Mouse (Mus musculus) intestine, postnatal 0 days (tissue): ENCODE measurements around the gene Cep83. TPM values are rescaled to one million over a fixed set of nuclear protein-coding genes. Genes with fewer than 3 reads are reported as not detected.

Experiments used
- ATAC-seq: fragments of 200-750 bp; cut with Nextera tagmentation; 2 replicates; pipeline ENCODE4 v1.8.0; 2017; ENCODE audit warnings: mild to moderate bottlenecking, moderate TSS enrichment, moderate library complexity
- H3K27ac ChIP-seq: fragments of 300-500 bp; sonication (generic); 2 replicates; pipeline ENCODE4 v1.5.1; 2014; ENCODE audit warnings: mild to moderate bottlenecking, low read depth, low read length, moderate library complexity
- H3K27me3 ChIP-seq: fragments of 300-500 bp; sonication (generic); replicated peaks from 2 replicates; pipeline ENCODE4 v1.6.1; 2014; ENCODE audit warnings: low read length, mixed read lengths; ENCODE audit not compliant: control insufficient read depth, insufficient read depth
- H3K36me3 ChIP-seq: fragments of 300-500 bp; sonication (generic); 2 replicates; pipeline ENCODE4 v1.6.1; 2014; ENCODE audit warnings: mild to moderate bottlenecking, moderate library complexity; ENCODE audit not compliant: control insufficient read depth, insufficient read depth
- H3K4me1 ChIP-seq: fragments of 300-500 bp; sonication (generic); replicated peaks from 2 replicates; pipeline ENCODE4 v1.6.1; 2014; ENCODE audit warnings: antibody characterized with exemption, low read length, mixed read lengths; ENCODE audit not compliant: control insufficient read depth, insufficient read depth
- H3K4me2 ChIP-seq: fragments of 300-500 bp; sonication (generic); replicated peaks from 2 replicates; pipeline ENCODE4 v1.6.1; 2014; ENCODE audit warnings: low read depth, mild to moderate bottlenecking, moderate library complexity
- H3K4me3 ChIP-seq: fragments of 300-500 bp; sonication (generic); 2 replicates; pipeline ENCODE4 v1.5.1; 2014; ENCODE audit warnings: low read depth, low read length
- H3K9ac ChIP-seq: fragments of 300-500 bp; sonication (generic); 2 replicates; pipeline ENCODE4 v1.6.1; 2014; ENCODE audit warnings: mild to moderate bottlenecking, low read depth, low read length
- H3K9me3 ChIP-seq: fragments of 300-500 bp; sonication (generic); 2 replicates; pipeline ENCODE4 v1.6.1; 2016; ENCODE audit warnings: mixed run types; ENCODE audit not compliant: control insufficient read depth
- CTCF ChIP-seq: sonication (generic); IDR thresholded peaks from 2 replicates; pipeline ENCODE4 v1.5.1; 2016; ENCODE audit warnings: low read depth, mild to moderate bottlenecking, control low read depth, antibody characterized with exemption, moderate library complexity
- WGBS: fragments of 180-500 bp; shearing (Covaris S2); extraction: QIAGEN DNeasy Blood & Tissue Kit; methylation state at CpG from one replicate; pipeline ENCODE4 v1.1.7; 2014; 5-methylcytosine and 5-hydroxymethylcytosine counted together
- polyA plus RNA-seq: library from polyadenylated mRNA; unstranded; fragments of >200 nt; fragmentation: Nextera tagmentation; extraction: Ambion mirVana; gene quantifications from 2 replicates; pipeline ENCODE4 v1.2.1, GENCODE M21; 2015

The Cep83 gene
- polyA plus RNA-seq, 1 experiment from 2014 or later: 9.5 TPM

DNA sequence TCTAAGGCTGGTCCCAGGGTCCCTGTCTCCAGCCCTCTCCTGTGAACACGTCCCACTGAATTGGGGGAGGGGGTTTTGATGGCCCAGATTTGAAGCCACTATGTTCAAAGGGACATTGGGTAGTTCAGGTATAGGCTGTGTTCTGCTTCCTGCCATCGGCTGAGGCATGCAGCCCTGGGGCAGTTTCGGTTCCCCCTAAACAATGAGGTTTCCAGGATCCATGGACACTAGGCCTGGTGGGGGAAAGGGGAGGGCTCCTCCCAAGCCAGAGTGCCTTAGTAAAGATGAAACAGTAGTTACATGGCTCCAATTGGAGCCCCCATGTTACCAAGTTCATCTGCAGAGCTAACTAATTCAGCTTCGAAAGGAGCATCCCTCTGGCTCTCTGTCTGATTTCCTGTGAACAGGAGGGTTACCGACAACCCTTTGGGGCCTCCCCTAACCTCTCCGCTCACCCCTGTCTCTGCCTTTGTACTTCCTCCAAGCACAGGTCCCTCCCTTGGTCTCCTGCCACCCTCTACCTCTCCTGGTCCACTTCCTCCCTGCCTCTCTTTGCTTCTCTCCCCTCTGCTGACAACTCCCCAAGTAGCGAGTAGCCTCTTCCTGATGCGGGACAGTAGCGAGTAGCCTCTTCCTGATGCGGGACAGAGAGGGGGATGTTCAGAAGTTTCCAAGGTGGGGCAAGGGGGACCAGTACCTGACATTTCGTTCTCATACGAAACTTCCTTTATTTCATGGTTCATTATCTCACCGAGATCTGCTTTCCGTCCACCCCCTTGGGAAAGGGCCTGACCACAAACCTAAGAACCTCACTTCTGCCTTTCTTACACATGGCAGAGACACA is 139.7 kb downstream of the Cep83 start:
- WGBS: 88% methylated on average over 14 of the region's 14 CpGs
- TF ChIP-seq CTCF: no peak

DNA sequence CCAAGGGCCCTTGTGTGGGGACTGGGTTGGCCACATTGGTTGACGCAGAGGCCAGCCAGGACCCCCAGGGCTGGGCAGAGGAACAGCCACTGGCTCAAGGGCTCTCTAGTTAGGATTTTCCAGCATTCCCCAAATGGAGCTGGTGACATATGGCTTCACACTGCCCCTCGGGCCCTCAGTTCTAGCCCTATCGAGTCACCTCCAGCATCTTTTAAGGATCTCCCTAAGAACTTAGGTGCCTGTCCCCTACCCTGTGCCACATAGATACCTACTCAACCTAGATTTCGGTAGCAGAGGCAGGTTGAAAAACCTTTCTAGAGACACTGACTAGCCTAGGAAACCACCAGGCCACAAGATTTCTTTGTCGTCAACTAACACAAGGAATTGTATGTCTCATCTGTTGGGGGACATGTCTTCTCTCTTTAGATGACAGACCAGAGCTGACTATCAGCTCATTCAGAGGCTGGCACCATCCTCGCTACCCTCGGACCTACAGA is 140.3 kb downstream of the Cep83 start:
- no peak overlapping the region for H3K9ac ChIP-seq
- H3K4me1 ChIP-seq: no peaks in the 10 kb centered on the region
- no peaks in the 10 kb centered on the region for H3K27me3 ChIP-seq
- no peak overlapping the region for H3K4me3 ChIP-seq
- no peak overlapping the region for H3K27ac ChIP-seq
- H3K36me3 ChIP-seq: no peaks in the 10 kb centered on the region
- ATAC-seq: no peak
- no peak for TF ChIP-seq CTCF
- no peaks in the 10 kb centered on the region for H3K9me3 ChIP-seq
- no peak overlapping the region for H3K4me2 ChIP-seq
- 91% methylated on average over 7 of the region's 7 CpGs for WGBS

More for the DNA sequence above, 139.7 kb downstream of the Cep83 start:
- Histone ChIP-seq H3K36me3 (no peaks in the 10 kb centered on the region), H3K9ac (no peak overlapping the region), H3K9me3 (no peaks in the 10 kb centered on the region), H3K4me2 (no peak overlapping the region), H3K4me3 (no peak overlapping the region), H3K4me1 (no peaks in the 10 kb centered on the region), H3K27me3 (no peaks in the 10 kb centered on the region), H3K27ac (no peak overlapping the region)
- ATAC-seq: no peak

DNA sequence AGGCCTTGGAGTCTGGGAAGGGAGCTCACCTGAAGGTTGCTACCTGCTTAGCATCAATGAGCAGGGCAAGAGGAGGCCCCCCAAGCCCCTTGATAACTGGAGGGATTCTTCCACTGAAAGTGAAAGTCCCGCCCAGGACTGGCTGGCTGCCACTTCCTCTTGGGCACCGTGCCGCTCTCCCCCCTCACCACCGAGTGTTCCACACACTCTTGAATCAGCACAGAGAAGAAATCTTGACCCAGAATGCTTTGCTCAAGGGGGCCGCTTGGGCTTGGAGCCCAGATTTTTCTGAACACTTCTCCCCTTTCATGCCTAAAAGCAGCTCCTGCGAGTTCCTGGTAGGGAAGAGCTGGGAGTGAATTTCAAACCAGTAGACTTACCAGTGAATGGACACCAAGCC is 141.0 kb downstream of the Cep83 start:
- no peak overlapping the region for H3K4me3 ChIP-seq

DNA sequence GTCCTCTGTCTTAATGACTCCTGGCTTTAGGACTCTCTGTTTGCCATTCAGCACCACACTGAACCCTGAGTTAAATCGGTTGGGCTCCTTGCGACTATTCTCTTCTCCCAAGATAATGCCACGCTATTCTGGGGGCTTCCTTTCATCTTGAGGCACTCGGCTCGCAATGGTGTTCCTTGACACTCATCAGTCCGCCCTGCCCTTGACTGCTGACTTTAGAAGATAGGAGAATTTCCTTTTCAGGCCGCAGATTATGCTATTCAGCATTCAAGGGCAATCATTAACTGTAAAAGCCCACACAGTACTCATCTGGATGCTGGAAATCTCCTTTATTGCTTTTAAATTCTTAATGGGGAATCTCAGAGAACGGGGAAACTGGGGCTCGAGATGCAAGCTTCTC is 147.4 kb downstream of the Cep83 start:
- Histone ChIP-seq H3K27ac (no peak overlapping the region), H3K4me1 (no peaks in the 10 kb centered on the region), H3K9ac (no peak overlapping the region), H3K4me2 (no peak overlapping the region), H3K36me3 (no peaks in the 10 kb centered on the region), H3K9me3 (no peaks in the 10 kb centered on the region), H3K4me3 (no peak overlapping the region), H3K27me3 (no peaks in the 10 kb centered on the region)
- no peak for TF ChIP-seq CTCF
- ATAC-seq: no peak
- WGBS: 62% methylated on average over 9 of the region's 9 CpGs

More for the DNA sequence above, 141.0 kb downstream of the Cep83 start:
- Histone ChIP-seq H3K27me3 (no peaks in the 10 kb centered on the region), H3K27ac (peak overlapping the region; percentile 58; the same call in 1 of the 2 replicates), H3K9me3 (no peaks in the 10 kb centered on the region), H3K36me3 (no peaks in the 10 kb centered on the region), H3K9ac (no peak overlapping the region), H3K4me1 (no peaks in the 10 kb centered on the region), H3K4me2 (peak overlapping the region; percentile 32)
- ATAC-seq: no peak; the same call in 1 of the 2 replicates
- 34% methylated on average over 6 of the region's 6 CpGs for WGBS
- no peak for TF ChIP-seq CTCF
